Mouse (Mus musculus) mouse trophoblast stem cell (cell line): Measurements from ENCODE around the gene Tmem185b.

Source experiments
- in situ Hi-C, 2 experiments: fragments of 300-500 bp; cut with MseI, MboI; formaldehyde crosslinking; loops; 2 replicates in 1 of 2; 3 replicates in 1 of 2; pipeline ENCODE4 v1.15.1; 2025

Tmem185b gene

DNA sequence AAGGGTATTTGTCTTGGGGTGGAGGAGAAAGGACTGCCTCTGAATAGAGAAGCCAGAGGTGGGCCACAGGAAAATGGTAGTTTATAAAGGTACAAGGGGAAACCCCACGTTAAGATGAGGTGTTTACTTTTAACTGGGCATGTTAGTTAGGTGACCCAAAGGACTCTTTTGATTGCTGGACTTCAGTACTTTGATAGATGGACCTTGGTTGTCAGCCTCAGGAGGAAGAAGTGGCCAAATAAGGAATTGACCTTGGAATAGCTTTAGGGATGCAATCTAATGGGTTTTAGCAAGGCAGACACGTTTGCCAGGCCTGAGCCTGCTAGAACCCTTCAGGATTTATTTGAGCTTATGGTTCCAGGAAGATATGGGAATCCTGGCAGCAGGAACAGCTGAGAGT, 13.3 kb downstream of the Tmem185b start:
- in situ Hi-C loops: no loop called here

DNA sequence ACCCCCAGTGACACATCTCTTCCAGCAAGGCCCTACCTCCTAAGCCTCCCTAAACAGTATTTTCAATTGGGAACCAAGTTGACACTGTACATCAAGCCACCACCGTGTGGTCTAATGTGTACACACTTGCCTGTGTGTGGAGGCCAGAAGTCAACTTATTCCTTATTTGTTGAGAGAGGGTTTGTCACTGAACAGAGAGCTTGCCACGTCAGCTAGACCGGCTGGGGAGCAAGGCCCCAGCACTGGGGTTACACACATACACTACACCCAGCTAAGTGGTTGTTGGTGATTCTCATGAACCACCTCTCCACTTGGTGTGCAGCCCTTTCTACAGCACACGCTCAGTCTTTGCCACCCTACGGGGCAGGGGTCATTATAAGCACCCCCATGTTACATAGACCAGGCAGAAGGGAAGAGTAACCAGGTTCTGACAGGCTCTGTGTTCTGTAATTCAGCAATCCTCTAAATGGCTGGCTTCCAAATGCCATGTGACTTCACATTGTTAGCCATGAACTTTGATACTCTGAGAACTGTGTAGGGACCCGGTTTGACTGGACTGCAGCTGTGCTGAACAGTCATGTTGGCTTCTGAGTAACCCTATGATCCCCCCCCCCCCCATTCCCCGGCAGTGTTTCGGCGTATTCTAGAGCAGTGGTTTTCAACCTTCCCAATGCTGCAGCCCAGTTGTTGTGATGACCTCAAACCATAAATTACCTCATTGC, 15.0 kb downstream of the Tmem185b start:
- in situ Hi-C loops: no loop called here

DNA sequence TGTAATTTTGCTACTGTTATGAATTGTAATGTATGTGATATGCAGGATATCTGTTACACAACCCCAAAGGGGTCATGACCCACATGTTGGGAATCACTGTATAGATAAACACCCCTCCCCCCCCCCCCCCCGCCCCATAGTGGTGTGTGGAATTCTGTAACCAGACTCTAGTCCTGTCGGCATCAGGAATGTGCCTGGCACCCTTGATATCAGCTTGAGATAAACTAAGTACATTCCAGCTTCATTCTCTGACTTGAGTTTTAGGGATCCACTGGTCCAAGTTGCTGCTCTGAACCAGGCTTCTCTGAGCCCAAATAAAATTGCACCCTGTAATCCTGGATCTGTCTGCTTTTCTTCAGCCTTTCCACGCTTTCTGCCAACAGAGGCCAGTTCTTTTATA, 15.6 kb downstream of the Tmem185b start:
- in situ Hi-C loops: no loop called here

DNA sequence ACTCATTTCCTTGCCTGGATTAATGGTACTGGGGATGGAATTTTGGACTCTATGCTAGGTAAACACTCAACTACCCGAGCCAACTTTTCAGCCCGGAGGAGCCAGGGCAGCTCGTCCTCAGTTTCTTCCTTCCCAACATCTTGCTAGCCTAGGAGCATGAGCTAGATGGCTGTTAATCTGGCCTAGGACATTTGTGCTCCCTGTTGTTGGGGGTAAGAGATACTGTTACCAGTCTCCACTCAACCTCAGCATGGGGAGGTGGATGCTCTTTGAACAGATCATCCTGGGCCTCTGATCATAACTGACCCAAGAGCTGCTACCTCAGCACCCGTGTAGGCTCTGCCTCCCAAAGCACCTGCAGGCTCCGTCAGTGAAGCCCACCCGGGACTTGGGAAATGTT, 17.4 kb downstream of the Tmem185b start:
- in situ Hi-C loops: no loop called here

DNA sequence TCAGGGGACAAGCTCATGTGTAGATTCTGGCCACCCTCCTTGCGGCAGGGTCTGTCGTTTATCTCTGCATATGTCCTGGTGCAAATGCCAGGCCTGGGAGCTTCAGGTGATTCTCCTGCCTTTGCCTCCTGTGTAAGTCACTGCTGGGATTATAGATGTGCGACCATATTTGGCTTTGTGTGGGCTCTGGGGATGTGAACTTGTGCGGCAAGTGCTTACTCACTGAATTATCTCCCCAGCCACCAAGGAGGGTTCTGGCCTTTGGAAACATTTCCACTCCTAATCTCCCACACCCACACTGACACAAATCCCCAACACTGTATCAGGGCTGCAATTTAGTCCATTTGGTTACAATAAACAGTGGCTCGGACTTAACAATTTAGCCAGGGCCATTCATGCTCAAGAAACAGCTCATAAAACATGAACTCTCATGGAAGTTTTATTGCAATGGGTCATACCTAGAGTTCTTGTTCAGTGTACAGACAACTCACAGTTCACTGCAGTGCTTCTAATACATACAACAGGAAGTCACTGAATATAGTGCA, 18.7 kb downstream of the Tmem185b start:
- in situ Hi-C loops: no loop called here

DNA sequence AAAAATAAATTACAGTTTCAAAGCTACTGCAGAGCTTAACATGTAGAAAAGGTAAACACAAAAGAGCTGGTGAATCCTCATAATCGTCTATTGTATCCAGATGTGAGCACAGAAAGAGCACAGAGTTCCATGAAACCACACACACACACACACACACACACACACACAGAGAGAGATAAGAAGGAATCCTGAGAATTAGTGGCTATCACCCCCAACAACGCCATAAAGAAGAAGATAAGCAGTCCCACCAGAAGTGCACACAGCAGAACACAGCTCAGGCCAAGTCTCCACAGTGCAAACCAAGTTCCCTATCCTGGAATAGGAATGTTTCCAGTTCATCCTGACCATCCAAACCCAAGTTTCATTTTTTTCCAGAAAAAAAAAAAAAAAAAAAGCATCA, 19.2 kb downstream of the Tmem185b start:
- in situ Hi-C loops: no loop called here

DNA sequence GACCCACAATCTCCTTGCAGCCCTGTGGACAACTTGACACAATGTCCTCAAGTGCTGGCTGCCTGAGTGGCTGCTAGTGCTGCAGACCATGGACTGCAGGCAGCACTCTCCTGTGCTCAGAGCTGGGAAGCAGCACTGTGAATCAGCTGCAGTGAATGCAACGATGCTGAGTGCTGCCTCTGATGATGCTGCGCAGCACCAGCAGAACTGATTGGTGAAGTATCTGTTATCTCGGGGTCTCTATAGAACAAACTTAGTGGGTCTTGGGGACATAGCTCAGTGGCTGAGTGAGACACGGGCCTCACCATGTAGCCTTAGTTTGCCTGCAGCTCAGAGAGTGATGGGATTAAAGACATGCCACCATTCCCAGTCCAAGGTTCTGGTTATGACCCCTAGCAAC, 19.7 kb downstream of the Tmem185b start:
- in situ Hi-C loops: no loop called here

DNA sequence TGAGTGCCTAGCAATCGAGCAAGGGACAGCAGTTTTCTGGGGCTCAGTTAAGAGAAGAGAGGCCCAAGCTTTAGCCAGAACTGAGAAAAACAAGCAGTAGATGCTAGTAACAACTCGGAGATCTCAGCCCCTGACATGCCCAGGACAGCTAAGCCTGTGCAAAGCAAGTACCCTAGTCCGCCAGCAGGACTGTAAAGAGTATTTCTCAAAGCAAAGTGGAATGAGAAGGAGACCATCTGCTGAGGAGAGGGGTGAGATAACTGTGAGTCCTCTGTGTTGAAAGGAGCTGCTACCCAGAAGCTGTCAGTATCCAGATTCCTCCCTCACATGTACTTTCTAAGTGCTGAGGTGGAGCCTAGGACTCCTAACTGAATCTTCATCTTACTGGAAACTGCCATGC, 20.5 kb downstream of the Tmem185b start:
- in situ Hi-C loops: no loop called here

DNA sequence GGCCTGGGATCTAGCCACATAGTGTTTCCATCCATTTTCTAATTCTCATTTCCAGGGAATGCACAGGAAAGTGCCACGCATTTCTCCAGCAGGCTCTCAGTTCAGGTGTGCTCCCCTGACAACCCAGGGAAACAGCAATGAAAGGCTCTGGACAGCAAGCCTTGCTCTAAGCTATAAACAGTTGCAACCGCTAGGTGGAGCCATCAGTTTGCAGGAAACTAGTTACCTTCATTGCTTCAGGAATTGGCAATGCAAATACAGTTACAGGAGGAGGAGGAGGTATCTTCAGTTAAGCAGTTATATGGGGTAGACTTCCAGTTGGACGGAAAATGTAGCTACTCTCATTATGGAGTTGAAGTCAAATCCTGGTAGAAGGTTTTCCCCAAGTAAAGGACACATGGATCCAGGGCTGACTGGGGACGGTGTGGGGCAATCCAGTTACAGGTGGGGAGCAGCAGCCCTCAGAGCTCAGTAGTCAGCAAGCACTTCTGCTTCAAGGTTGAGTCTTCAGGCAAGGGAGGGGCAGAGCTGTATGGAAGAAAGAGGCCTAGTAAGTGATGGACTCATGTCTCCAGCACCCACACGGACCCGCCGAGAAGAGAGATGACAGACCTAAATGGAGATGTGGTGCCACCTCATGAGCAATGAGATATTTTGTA, 22.8 kb downstream of the Tmem185b start:
- in situ Hi-C loops: no loop called here

DNA sequence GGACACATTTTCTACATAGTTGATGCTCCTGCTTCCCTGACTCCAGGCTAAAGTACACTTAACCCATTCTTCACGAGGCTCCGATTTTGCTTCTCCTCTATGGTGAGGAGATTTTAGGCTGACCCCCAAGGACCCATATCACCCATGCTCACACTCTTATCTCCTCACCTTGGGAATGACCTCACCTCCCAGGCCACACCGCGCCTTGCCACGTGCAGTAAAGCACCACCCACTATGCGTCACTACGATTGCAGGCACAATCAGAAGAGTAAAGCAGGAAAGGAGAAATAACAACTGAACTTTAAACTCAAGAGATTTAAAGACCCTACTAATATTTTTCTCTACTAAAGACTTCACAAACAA, 23.3 kb downstream of the Tmem185b start:
- in situ Hi-C loops: no loop called here

DNA sequence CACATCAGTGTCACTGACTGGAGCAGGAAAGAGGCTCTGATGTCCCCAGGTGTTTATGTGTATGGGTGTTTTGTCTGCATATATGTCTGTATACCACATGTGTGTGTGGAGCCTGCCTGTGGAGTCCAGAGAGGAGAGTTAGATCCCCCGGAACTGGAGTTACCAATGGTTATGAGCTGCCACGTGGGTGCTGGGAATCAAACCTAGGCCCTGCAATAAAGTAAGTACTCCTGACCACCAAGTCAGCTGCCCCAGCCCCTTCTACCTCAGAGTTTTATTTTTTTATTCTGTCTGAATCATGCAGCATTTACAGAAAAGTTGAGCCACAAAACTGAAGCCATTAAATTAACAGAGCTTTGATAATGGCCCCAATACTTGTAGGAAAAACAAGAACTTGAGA, 24.1 kb downstream of the Tmem185b start:
- in situ Hi-C loops: loop anchor here in 1 of 2 experiments (5.0 kb wide), 1 partner anchor 127 kb away; no protein-coding TSS in a partner anchor

DNA sequence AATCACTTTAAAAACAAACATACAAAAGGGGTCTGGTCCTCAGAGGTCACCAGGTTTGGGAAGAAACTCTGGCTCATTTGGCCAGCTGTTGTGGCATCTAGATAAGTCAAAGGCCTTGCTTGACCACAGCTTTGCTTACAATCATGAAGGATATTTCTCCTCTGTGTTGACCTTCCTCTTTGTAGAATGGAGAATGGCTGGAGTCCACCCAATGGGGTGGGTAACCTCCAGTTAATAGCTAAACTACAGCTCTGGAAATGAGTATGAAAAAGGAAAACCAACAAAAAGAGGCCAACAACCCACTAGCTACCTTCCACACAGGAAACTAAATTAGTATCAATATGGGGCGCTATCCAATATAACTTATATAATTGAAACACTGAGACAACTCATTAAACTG, 25.7 kb downstream of the Tmem185b start:
- in situ Hi-C loops: loop anchor here in 1 of 2 experiments (5.0 kb wide), 1 partner anchor 126 kb away; no protein-coding TSS in a partner anchor

DNA sequence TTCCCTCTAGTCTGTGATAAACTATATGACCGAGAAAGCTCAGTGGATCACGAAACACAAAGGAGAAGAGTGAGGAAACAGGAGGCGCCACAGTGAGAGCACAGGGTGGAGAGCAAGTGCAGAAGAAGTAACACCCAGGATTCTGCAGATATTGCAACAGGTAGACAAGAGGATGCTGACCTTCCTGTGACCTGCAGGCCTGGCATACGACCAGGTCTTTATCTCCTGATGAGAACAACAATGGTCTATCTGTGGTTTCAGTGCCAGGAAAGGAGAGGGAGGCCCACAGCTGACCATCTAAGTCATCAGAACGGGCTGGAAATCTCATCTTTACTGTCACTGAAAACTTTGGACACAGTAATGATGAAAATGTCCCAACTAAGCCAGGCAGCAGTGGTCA, 29.7 kb downstream of the Tmem185b start:
- in situ Hi-C loops: no loop called here

DNA sequence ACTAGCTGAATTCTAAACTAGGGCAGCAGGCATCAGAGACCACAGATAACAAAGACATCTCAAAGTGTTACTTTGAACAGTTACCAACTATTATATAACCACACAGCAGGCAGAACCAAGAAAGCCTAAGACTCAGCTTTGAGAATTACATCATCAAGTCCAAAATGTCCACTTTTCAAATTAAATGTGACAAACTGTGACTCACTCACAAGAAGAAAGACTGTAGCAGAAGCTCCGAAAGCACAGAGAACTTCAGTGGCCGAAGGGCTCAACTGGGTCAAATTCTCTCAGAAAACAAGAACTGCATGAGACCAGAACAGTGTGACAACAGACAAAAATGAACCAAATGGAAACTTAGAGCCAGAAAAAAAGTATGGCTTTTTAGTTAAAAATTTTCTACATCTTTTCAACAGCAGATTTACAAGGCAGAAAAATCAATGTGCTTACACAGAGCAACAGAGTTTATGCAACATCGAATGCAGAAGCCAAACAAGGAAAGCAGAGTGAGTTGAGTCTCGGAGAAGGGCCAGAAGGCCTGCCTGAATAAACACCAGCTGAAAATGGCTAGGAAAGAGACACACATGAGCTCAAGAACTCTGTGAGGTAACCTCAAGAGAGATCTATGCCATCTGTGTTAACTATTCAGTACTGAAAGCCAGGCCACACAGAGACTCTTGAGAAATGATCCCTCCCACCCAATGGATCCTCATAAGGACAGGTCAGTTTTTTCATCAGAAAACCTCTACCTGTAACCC, 31.9 kb downstream of the Tmem185b start:
- in situ Hi-C loops: no loop called here

DNA sequence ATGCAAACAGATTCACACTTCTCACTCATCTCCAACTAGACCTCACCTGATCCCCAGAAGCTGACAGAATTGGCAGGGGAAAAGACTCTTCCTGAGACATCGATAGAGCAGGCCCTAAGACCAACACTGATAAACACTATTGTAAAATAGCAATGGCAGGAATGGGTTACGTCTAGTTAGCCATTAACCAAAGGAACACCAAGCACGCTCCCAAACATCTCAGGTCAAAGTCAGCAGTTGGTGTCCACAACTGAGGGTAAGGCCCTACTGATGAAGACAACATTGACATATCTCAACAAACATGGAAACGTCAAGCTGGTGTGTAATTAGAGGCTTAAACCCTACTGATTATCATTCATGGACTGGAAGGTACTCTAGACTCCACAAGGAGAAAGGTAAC, 39.6 kb downstream of the Tmem185b start:
- in situ Hi-C loops: no loop called here

DNA sequence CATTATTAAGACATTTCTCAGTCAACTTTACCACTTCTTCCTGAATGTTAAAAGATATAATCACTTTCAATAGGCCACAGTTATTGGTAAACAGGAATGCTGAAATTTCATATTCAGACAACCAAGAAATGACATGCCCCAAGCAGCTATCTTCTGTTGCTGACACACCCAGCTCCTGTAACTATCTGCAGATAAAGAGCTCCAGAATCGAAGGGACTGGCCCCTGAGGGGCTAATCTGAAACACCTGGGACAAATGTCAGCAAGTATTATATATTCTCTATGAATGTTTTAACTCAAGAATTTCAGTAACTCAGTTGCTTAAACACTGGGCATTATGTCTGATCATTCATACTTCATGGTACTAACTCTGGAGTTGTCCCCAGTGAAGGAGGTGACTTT, 44.2 kb downstream of the Tmem185b start:
- in situ Hi-C loops: no loop called here
